Mouse (Mus musculus) limb, embryonic 14.5 days (tissue): ENCODE results near the gene Mthfd1l. TPM values are rescaled to one million over a fixed set of nuclear protein-coding genes. Genes with fewer than 3 reads are reported as not detected.

Experiments used
- ATAC-seq: fragments of 200-750 bp; cut with Nextera tagmentation; 2 replicates; pipeline ENCODE4 v1.8.0; 2017; ENCODE audit warnings: low read depth, moderate number of reproducible peaks, moderate TSS enrichment; ENCODE audit not compliant: low FRiP score
- DNase-seq: peaks from one replicate; pipeline ENCODE4 v3.0.0-alpha.2; 2015; ENCODE audit warnings: low spot score
- H3K27ac ChIP-seq: fragments of 300-500 bp; sonication (generic); replicated peaks from 2 replicates; pipeline ENCODE4 v1.5.1; 2014; ENCODE audit warnings: low read depth, mild to moderate bottlenecking, low read length, moderate library complexity, mixed read lengths
- H3K27me3 ChIP-seq: fragments of 300-500 bp; sonication (generic); 2 replicates; pipeline ENCODE4 v1.6.1; 2014; ENCODE audit warnings: low read length, mixed read lengths; ENCODE audit not compliant: control insufficient read depth, insufficient read depth
- H3K36me3 ChIP-seq: fragments of 300-500 bp; sonication (generic); 2 replicates; pipeline ENCODE4 v1.6.1; 2014; ENCODE audit warnings: mild to moderate bottlenecking, low read length, moderate library complexity, mixed read lengths; ENCODE audit not compliant: control insufficient read depth, insufficient read depth
- H3K4me1 ChIP-seq: fragments of 300-500 bp; sonication (generic); 2 replicates; pipeline ENCODE4 v1.6.1; 2014; ENCODE audit warnings: antibody characterized with exemption, low read length, mixed read lengths; ENCODE audit not compliant: control insufficient read depth, insufficient read depth
- H3K4me2 ChIP-seq: fragments of 300-500 bp; sonication (generic); replicated peaks from 2 replicates; pipeline ENCODE4 v1.6.1; 2014; ENCODE audit warnings: low read depth, mild to moderate bottlenecking, low read length, moderate library complexity; ENCODE audit not compliant: severe bottlenecking
- H3K4me3 ChIP-seq: fragments of 300-500 bp; sonication (generic); replicated peaks from 2 replicates; pipeline ENCODE4 v1.5.1; 2014; ENCODE audit warnings: low read length
- H3K9ac ChIP-seq: fragments of 300-500 bp; sonication (generic); 2 replicates; pipeline ENCODE4 v1.6.1; 2014; ENCODE audit warnings: mild to moderate bottlenecking, low read depth, low read length, moderate library complexity; ENCODE audit not compliant: severe bottlenecking
- H3K9me3 ChIP-seq: fragments of 300-500 bp; sonication (generic); 2 replicates; pipeline ENCODE4 v1.6.1; 2016; ENCODE audit warnings: low read length; ENCODE audit not compliant: control insufficient read depth
- POLR2A ChIP-seq: fragments of 200-500 bp; IDR thresholded peaks from 2 replicates; pipeline ENCODE4 v1.8.0; 2012; ENCODE audit warnings: inconsistent platforms, mild to moderate bottlenecking, moderate library complexity, borderline replicate concordance; ENCODE audit not compliant: insufficient read depth, insufficient read length; ENCODE audit errors: extremely low read depth
- WGBS: fragments of 180-500 bp; shearing (Covaris S2); extraction: QIAGEN DNeasy Blood & Tissue Kit; methylation state at CpG from one replicate; pipeline ENCODE4 v1.1.7; 2014; 5-methylcytosine and 5-hydroxymethylcytosine counted together
- polyA plus RNA-seq, 2 experiments: library from polyadenylated mRNA; depleted of rRNA in 1 of 2; stranded (reverse) in 1 of 2; unstranded in 1 of 2; fragments of >200 nt; fragmentation: Nextera tagmentation in 1 of 2; extraction: Ambion mirVana in 1 of 2; gene quantifications; 2 replicates each; pipeline versions ENCODE4 v1.2.1 to v1.2.3; 2012 to 2014

Gene Mthfd1l
- polyA plus RNA-seq, 2 experiments, result 10.2 to 10.4 TPM

DNA sequence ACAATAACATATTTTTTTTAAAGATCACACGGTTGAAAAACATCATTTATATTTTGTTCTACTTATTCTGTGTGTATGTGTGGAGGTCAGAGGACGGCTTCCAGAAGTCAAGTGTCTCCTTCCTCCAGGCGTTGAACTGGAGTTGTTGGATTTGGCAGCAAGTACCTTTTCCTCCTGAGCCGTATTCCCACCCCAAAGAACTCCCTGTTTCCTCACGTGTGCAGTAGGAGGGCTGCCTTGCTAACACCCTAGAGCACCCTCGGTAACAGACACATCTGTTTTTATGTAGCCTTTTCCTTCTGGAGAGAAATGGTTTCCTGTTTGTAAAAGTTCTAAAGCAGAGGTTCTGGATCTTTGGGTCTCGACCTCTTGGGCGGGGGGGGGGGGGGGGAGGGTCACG lies 60.8 kb downstream of the Mthfd1l start:
- Histone ChIP-seq H3K27ac (no peak overlapping the region), H3K9me3 (no peaks in the 10 kb centered on the region; the same call in 1 of the 2 replicates), H3K4me2 (no peak overlapping the region), H3K36me3 (peaks cover 4% of the 10 kb centered on the region), H3K27me3 (no peaks in the 10 kb centered on the region), H3K4me1 (0 out of 2 replicates have a peak, but pooled peaks cover 2% of the 10 kb centered on the region), H3K4me3 (no peak overlapping the region), H3K9ac (no peak overlapping the region)
- ATAC-seq, result no peak
- no peak for TF ChIP-seq POLR2A
- WGBS, result 70% methylated on average over 9 of the region's 9 CpGs
- DNase-seq, result no peak

- no peaks in the 10 kb centered on the region for H3K9me3 ChIP-seq
- DNase-seq (no peak), ATAC-seq (no peak)
- WGBS, result 94% methylated on average over 7 of the region's 7 CpGs
- H3K4me1 ChIP-seq, result 0 out of 2 replicates have a peak, but pooled peaks cover 2% of the 10 kb centered on the region
- H3K27me3 ChIP-seq, result no peaks in the 10 kb centered on the region
- H3K27ac ChIP-seq, result no peak overlapping the region
- no peak overlapping the region for H3K4me2 ChIP-seq
- H3K4me3 ChIP-seq, result no peak overlapping the region
- H3K36me3 ChIP-seq, result peaks cover 4% of the 10 kb centered on the region; the same call in 1 of the 2 replicates
- H3K9ac ChIP-seq, result no peak overlapping the region
- TF ChIP-seq POLR2A, result no peak
Measured at GRCm38 (mm10) chr10:4036476-4036875, 63.6 kb downstream of the Mthfd1l start.

GRCm38 (mm10) chr10:4037066-4037465 lies 64.1 kb downstream of the Mthfd1l start:
- WGBS, result 62% methylated on average over 3 of the region's 3 CpGs
- ATAC-seq, result no peak
- no peak for DNase-seq

GRCm38 (mm10) chr10:4038576-4038975 lies 65.7 kb downstream of the Mthfd1l start:
- TF ChIP-seq POLR2A, result no peak
- ATAC-seq (no peak), DNase-seq (no peak)
- no peak overlapping the region for H3K4me2 ChIP-seq
- WGBS, result 49% methylated on average over 11 of the region's 11 CpGs
- no peak overlapping the region for H3K27ac ChIP-seq
- H3K9ac ChIP-seq, result no peak overlapping the region
- H3K4me1 ChIP-seq, result peaks cover 2% of the 10 kb centered on the region; the same call in 1 of the 2 replicates
- H3K27me3 ChIP-seq, result no peaks in the 10 kb centered on the region
- no peaks in the 10 kb centered on the region for H3K9me3 ChIP-seq
- H3K36me3 ChIP-seq, result no peaks in the 10 kb centered on the region
- no peak overlapping the region for H3K4me3 ChIP-seq

More at GRCm38 (mm10) chr10:4037066-4037465, 64.1 kb downstream of the Mthfd1l start:
- H3K27me3 ChIP-seq, result no peaks in the 10 kb centered on the region
- H3K27ac ChIP-seq, result no peak overlapping the region
- no peak overlapping the region for H3K4me3 ChIP-seq
- no peak for TF ChIP-seq POLR2A
- H3K4me2 ChIP-seq, result no peak overlapping the region
- peaks cover 2% of the 10 kb centered on the region; the same call in 1 of the 2 replicates for H3K4me1 ChIP-seq
- peaks cover 2% of the 10 kb centered on the region; the same call in 1 of the 2 replicates for H3K36me3 ChIP-seq
- H3K9me3 ChIP-seq, result no peaks in the 10 kb centered on the region
- no peak overlapping the region for H3K9ac ChIP-seq

- no peak overlapping the region for H3K27ac ChIP-seq
- H3K36me3 ChIP-seq, result no peaks in the 10 kb centered on the region
- WGBS, result 75% methylated on average over 9 of the region's 9 CpGs
Measured at GRCm38 (mm10) chr10:4041691-4042090, 68.8 kb downstream of the Mthfd1l start.

More at GRCm38 (mm10) chr10:4041691-4042090, 68.8 kb downstream of the Mthfd1l start:
- Histone ChIP-seq H3K4me1 (peaks cover 4% of the 10 kb centered on the region; the same call in 1 of the 2 replicates), H3K4me3 (no peak overlapping the region), H3K27me3 (no peaks in the 10 kb centered on the region), H3K9ac (no peak overlapping the region), H3K4me2 (no peak overlapping the region), H3K9me3 (no peaks in the 10 kb centered on the region)
- no peak for TF ChIP-seq POLR2A
- no peak for ATAC-seq
- DNase-seq, result no peak
